Mouse (Mus musculus) small intestine, adult 2 months (tissue): ENCODE results near the gene Zdhhc16.

ENCODE experiments used
- CTCF ChIP-seq: fragments of 200-500 bp; IDR thresholded peaks from 2 replicates; pipeline ENCODE4 v1.5.1; 2012; ENCODE audit warnings: low read depth, mild to moderate bottlenecking, control low read depth, inconsistent platforms, low read length, moderate library complexity, mixed read lengths; ENCODE audit not compliant: insufficient replicate concordance, insufficient read length; ENCODE audit errors: extremely low read depth
- POLR2A ChIP-seq: fragments of 200-500 bp; IDR thresholded peaks from 2 replicates; pipeline ENCODE4 v1.6.1; 2012; ENCODE audit warnings: low read depth, mild to moderate bottlenecking, control low read depth, inconsistent platforms, low read length, moderate library complexity

DNA sequence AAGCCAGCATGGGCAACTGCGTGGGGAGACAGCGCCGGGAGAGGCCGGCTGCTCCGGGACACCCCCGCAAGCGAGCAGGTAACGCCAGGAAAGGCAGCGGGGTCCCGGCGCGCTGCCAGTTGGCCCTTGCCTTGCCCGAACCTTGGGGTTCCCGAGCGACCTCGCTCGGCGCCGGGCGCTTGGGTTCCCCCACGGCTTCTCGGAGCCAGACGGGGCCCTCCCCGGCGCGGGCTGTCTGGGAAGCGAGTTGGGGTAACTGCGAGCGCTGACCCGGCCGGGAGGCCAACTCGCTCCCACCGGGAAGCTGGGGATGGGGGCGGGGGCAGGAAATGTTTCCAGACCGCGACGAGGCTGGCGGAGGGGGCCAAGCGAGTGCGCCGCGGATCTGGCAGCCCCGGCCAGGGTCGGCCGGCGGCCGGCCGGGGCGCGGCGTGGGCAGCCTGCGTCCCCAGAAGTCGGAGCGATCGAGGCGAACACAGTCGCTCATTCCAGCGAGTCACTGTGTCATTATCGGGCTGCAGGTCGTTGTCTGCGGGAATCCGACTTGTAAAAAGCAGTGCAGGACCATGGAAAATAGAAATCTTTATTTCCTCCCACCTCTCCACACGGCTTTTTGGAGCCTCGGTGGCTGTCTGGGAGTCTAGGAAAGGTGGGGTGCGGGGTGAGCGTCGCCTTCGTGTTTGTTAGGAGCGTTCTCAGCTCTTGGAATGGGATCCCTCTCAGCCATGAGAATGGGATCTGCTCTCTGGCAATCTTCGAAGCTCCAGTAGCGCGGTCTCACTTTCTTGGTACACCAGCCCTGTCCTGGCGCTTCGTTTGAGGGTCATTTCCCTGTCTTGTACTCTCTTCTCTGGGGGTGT is 48.9 kb downstream of the Zdhhc16 start:
- no peak for TF ChIP-seq POLR2A
- no peak for TF ChIP-seq CTCF
